Mouse (Mus musculus) heart, adult 18-20 months (tissue): ENCODE data around the gene Nrg4. TPM values are rescaled to one million over a fixed set of nuclear protein-coding genes. Genes with fewer than 3 reads are reported as not detected.

Experiments used
- DNase-seq, 2 experiments: peaks; one replicate each; pipeline ENCODE4 v3.0.0; 2021 to 2022; ENCODE audit warnings: mixed read lengths in 1 of 2
- total RNA-seq, 2 experiments: library from RNA; stranded (reverse); gene quantifications; 2 replicates each; pipeline ENCODE4 v1.2.3; 2021

The Nrg4 gene
- total RNA-seq, 2 experiments from 2014 or later: 1.6 to 6.1 TPM

GRCm38 (mm10) chr9:55215056-55215455 lies 111.6 kb downstream of the Nrg4 start:
- no peak for DNase-seq

DNA sequence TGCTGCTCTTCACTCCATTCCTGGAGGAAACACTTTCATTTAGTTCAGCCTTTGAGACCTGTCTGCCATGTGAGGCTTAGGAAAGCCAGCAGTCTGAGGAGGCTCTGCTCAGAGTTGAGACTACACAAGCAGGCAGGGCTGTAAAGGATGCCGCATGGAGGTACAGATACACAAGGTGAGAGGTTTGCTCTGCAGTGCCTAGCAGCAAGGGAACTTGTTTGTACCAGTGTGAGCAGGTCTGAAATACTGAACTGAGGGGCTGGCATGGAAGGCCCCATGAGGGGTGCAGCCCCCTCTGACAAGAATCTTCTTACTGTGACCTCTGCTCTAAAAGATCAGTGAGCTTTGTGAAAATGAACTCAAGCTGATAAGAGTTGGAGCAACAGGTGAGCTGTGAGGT lies 113.2 kb downstream of the Nrg4 start:
- no peak for DNase-seq

GRCm38 (mm10) chr9:55211611-55212010 lies 115.0 kb downstream of the Nrg4 start:
- DNase-seq: no peak

GRCm38 (mm10) chr9:55208790-55209481 lies 117.7 kb downstream of the Nrg4 start, which contains the start of gene Fbxo22:
Fbxo22 (plus strand) TSS chr9:55208925.
- DNase-seq: peak; percentile 88 to 90

DNA sequence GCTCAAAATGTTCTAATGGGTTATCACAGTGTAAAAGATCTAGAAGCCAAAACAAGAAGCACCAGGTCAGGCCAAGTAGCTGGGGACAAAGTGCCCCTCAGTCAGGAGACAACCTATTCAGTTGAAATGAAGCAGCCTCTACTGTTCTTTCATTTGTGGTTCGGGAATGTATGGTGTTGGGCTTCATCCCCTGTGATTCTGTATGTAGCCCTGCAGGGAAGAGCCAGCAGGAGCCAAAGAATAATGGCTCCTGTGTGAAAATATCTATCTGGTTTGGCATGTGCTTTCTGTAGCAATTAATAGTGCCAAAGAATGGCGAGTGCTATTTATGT lies 118.2 kb downstream of the Nrg4 start:
- no peak for DNase-seq

GRCm38 (mm10) chr9:55199348-55199747 lies 127.3 kb downstream of the Nrg4 start:
- DNase-seq: peak in 1 of 2 experiments; percentile 42

DNA sequence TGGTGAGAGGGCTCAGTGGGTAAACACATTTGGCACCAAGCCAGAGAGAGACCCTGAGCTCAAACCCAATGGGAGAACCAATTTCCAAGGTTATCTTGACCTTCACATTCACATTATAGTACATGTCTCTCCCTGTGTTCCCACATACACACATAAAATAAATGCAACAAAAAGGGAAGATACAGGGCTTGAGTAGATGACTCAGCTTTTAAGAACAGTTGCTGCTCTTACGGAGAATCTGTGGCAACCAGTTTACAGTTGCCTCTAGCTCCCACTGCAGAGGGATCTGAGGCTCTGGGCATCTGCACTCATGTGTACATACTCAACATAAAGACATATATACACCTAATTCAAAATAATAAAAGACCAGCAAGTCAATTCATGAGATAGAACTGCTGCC lies 128.4 kb downstream of the Nrg4 start:
- no peak for DNase-seq

DNA sequence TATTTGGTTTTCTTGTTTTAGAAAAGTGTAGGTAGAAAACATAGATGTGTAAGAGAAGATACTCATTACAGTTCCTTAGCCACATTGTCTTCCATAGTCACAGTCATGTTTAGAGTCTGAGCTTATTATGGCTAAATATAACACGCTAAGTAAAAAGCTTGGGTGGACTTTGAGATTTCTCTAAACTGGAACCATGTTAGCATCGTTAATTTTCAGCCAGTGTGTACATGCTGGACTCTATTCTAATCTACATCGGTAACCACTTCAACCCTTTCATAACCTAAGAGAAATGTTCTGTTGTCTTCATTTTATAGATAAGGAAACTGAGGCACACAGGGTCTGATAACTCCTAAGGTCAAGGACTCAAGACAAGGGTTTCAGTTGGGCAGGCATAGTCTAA lies 130.8 kb downstream of the Nrg4 start:
- no peak for DNase-seq

DNA sequence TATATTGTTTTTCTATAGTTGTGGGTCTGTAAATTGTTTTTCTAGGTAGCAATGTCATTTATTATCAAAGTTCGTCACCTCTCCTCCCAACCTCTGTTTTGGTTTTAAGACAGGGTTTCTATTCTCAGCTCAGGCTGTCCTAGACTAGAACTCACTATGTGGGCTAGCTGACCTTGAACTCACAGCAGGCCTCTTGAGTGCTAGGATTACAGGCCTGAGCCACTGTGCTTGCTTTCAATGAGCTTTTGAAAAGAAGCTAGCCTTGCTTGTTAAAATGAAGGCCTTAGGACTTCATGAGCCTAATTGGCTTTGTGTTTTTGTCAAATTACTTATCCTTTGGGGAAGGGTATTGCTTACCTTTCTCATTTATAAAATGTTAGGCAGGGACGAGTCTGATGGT lies 152.4 kb downstream of the Nrg4 start:
- DNase-seq: no peak

GRCm38 (mm10) chr9:55172195-55172685 lies 154.4 kb downstream of the Nrg4 start:
- peak in 1 of 2 experiments; percentile 8 for DNase-seq

DNA sequence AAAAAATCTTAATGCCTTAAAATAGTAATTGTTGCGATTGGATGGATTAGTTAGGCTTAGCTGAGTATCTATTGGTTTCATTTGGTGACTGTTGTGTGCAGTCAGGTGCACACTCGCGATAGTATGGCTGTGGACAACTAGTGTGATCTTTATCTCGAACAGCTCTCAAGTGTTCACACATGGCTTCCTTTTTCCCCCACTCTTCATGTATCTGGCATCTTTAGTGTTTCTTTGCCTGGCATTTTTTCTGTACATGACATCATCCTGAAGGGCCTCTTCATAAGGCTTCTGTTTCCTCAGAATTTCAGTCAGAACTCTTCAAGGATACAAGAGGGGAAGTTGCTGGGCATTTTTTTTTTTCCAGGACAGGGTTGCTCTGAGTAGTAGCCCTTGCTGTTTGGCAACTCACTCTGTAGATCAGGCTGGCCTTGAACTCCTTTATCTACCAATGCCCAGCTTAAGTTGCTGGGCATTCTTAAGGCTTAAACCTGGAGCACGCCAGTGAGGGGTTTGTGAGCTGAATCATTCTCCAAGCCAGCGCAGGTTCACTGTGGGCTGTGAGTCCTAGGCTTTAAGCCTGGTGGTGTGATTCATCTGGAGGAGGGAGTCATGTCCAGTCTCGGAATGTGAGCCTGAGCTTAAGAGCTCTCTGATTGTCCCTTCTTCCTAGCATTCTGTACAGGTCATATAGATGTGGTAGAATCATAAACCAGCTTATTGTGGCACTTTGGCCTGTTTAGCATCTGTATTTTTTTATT lies 155.8 kb downstream of the Nrg4 start:
- peak in 1 of 2 experiments; percentile 15 for DNase-seq

Other genes with a start within 250 kb of the Nrg4 start
- 10 to 100 TPM; 28.4 to 30.5 TPM for gene Ube2q2, start 178.0 kb downstream of the Nrg4 start, total RNA-seq
- 10 to 100 TPM; 33.1 to 35.2 TPM for gene Fbxo22, start 117.9 kb downstream of the Nrg4 start, total RNA-seq
- 1 to 10 TPM; 2.5 to 2.9 TPM for gene Tmem266, start 69 bp upstream of the Nrg4 start, total RNA-seq
- gene Etfa, start 185.4 kb upstream of the Nrg4 start, total RNA-seq: 1,000 to 10,000 TPM; 1,027 to 1,034 TPM
- gene Isl2, start 211.8 kb upstream of the Nrg4 start, total RNA-seq: not detected